Mouse (Mus musculus): ENCODE results near the gene Nf2. TPM values are rescaled to one million over a fixed set of nuclear protein-coding genes. Genes with fewer than 3 reads are reported as not detected.

Gene Nf2
- total and polyA plus RNA-seq, 3 experiments = 45.2 to 103 (median 50.7) TPM

GRCm38 (mm10) chr11:4761991-4762390 is 87.3 kb downstream of the Nf2 start:
- H3K9me3 ChIP-seq (replicated peaks; ENCODE audit: low read length) = no peaks in the 10 kb centered on the region
- H3K4me3 ChIP-seq (replicated peaks in 1 of 3; ENCODE audit: low read depth in 2 of 3, low read length in 2 of 3, poor library complexity in 1 of 3) = no peak overlapping the region
- DNase-seq (ENCODE audit: extremely low read depth) = peak; percentile 56
- in situ Hi-C loops (cut with MboI; ENCODE audit: low pct_ligation_motif_present, low pct_unique_long_range_greater_than_20kb, low sequenced_read_pairs) (no loop called here), dilution Hi-C loops (cut with MboI; ENCODE audit: extremely low pct_ligation_motif_present, extremely low pct_unique_long_range_greater_than_20kb, low sequenced_read_pairs) (no loop called here)
- no peaks in the 10 kb centered on the region for H3K79me2 ChIP-seq (replicated peaks; ENCODE audit: control insufficient read depth, extremely low read depth, insufficient read depth, poor library complexity, severe bottlenecking)
- H3K36me3 ChIP-seq (replicated peaks in 1 of 2; ENCODE audit: control insufficient read depth in 1 of 2, insufficient read depth in 1 of 2, low read length in 1 of 2) = peaks cover 8 to 24% of the 10 kb centered on the region in 2 experiments
- H3K4me2 ChIP-seq (ENCODE audit: insufficient read depth, low read depth, poor library complexity, severe bottlenecking) = no peak overlapping the region; the same call in 1 of the 2 replicates
- TF ChIP-seq CHD2 (IDR thresholded peaks at IDR 0.05; ENCODE audit: low read length) (no peak), JUND (conservative IDR thresholded peaks at IDR 0.05; ENCODE audit: low read depth, low read length) (no peak), MEF2A (IDR thresholded peaks at IDR 0.05; ENCODE audit: borderline replicate concordance, low read depth, low read length) (peak; percentile 61; the same call in 1 of the 2 replicates), ZKSCAN1 (IDR thresholded peaks at IDR 0.05; ENCODE audit: borderline replicate concordance, low read depth, low read length) (no peak), MAZ (IDR thresholded peaks at IDR 0.05; ENCODE audit: low read depth, low read length) (no peak), MAFK (IDR thresholded peaks at IDR 0.05; ENCODE audit: insufficient replicate concordance, low read length) (no peak), POLR2A (IDR thresholded peaks at IDR 0.05; ENCODE audit: low read depth, low read length) (no peak), JUN (IDR thresholded peaks at IDR 0.05; ENCODE audit: insufficient read depth, low read depth, low read length) (no peak), TBP (conservative IDR thresholded peaks at IDR 0.05; ENCODE audit: low read depth, low read length) (no peak), ZNF384 (IDR thresholded peaks at IDR 0.05; ENCODE audit: low read depth, low read length) (no peak), MXI1 (IDR thresholded peaks at IDR 0.05; ENCODE audit: low read depth, low read length) (no peak; the same call in 1 of the 2 replicates), UBTF (IDR thresholded peaks at IDR 0.05; ENCODE audit: low read depth, low read length) (0 out of 2 replicates have a peak, but pooled peaks have one; percentile 39), ETS1 (conservative IDR thresholded peaks at IDR 0.05; ENCODE audit: low read depth, low read length) (peak; percentile 25; the same call in 1 of the 2 replicates), USF2 (conservative IDR thresholded peaks at IDR 0.05; ENCODE audit: low read depth, low read length) (no peak), SIN3A (IDR thresholded peaks at IDR 0.05; ENCODE audit: low read length) (0 out of 2 replicates have a peak, but pooled peaks have one; percentile 53), MYC (IDR thresholded peaks at IDR 0.05; ENCODE audit: low read depth, low read length) (no peak), KAT2A (IDR thresholded peaks at IDR 0.05; ENCODE audit: insufficient replicate concordance, low read length) (no peak), NELFE (IDR thresholded peaks at IDR 0.05; ENCODE audit: low read depth, low read length) (no peak), RCOR1 (conservative IDR thresholded peaks at IDR 0.05; ENCODE audit: low read depth, low read length) (no peak), USF1 (IDR thresholded peaks at IDR 0.05; ENCODE audit: low read depth, low read length) (no peak)
- H3K27ac ChIP-seq (ENCODE audit: insufficient read depth, low read depth) = no peak overlapping the region
- H3K27me3 ChIP-seq (replicated peaks) = no peaks in the 10 kb centered on the region
- H3K9ac ChIP-seq (ENCODE audit: insufficient read depth, low read depth) = no peak overlapping the region
- H3K4me1 ChIP-seq (ENCODE audit: control insufficient read depth in 1 of 2, insufficient read depth in 2 of 2) = peaks cover 17 to 63% of the 10 kb centered on the region in 2 experiments

DNA sequence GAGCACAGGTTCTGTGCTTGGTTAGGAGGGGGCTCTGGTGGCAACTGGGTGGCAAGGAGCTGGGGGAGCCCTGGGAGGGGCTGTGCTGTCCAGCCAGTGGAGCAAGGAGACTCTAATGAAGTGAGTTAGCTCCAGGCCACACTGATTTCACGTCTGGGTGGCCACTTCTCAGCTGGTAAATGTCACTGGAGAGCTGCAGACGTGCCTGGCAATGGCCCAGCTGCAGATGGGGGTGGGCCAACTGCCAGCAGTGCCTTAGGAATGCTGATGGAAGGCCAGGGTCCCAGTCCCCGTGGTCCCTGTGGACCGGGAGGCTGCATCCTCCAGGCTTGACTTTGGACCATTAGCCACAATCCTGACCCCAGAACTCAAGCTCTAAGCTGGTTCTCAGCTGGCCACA is 88.9 kb downstream of the Nf2 start:
- dilution Hi-C loops (cut with MboI; ENCODE audit: extremely low pct_ligation_motif_present, extremely low pct_unique_long_range_greater_than_20kb, low sequenced_read_pairs) (no loop called here), in situ Hi-C loops (cut with MboI; ENCODE audit: low pct_ligation_motif_present, low pct_unique_long_range_greater_than_20kb, low sequenced_read_pairs) (no loop called here)
- Histone ChIP-seq H3K4me2 (ENCODE audit: insufficient read depth, low read depth, poor library complexity, severe bottlenecking) (no peak overlapping the region), H3K9me3 (replicated peaks; ENCODE audit: low read length) (no peaks in the 10 kb centered on the region), H3K79me2 (replicated peaks; ENCODE audit: control insufficient read depth, extremely low read depth, insufficient read depth, poor library complexity, severe bottlenecking) (no peaks in the 10 kb centered on the region), H3K9ac (ENCODE audit: insufficient read depth, low read depth) (no peak overlapping the region), H3K4me1 (ENCODE audit: control insufficient read depth in 1 of 2, insufficient read depth in 2 of 2) (peaks cover 19 to 76% of the 10 kb centered on the region in 2 experiments), H3K4me3 (replicated peaks in 1 of 3; ENCODE audit: low read depth in 2 of 3, low read length in 2 of 3, poor library complexity in 1 of 3) (no peak overlapping the region), H3K27ac (ENCODE audit: insufficient read depth, low read depth) (no peak overlapping the region), H3K27me3 (replicated peaks) (no peaks in the 10 kb centered on the region), H3K36me3 (replicated peaks in 1 of 2; ENCODE audit: control insufficient read depth in 1 of 2, insufficient read depth in 1 of 2, low read length in 1 of 2) (peaks cover 5 to 13% of the 10 kb centered on the region in 2 experiments)
- TF ChIP-seq JUN (IDR thresholded peaks at IDR 0.05; ENCODE audit: insufficient read depth, low read depth, low read length) = no peak
- no peak for TF ChIP-seq ZMIZ1 (IDR thresholded peaks at IDR 0.05; ENCODE audit: low read depth, low read length)
- no peak for TF ChIP-seq RCOR1 (conservative IDR thresholded peaks at IDR 0.05; ENCODE audit: low read depth, low read length)
- no peak for TF ChIP-seq KAT2A (IDR thresholded peaks at IDR 0.05; ENCODE audit: insufficient replicate concordance, low read length)
- no peak for TF ChIP-seq CHD2 (IDR thresholded peaks at IDR 0.05; ENCODE audit: low read length)
- no peak for TF ChIP-seq MXI1 (IDR thresholded peaks at IDR 0.05; ENCODE audit: low read depth, low read length)
- no peak for DNase-seq (ENCODE audit: extremely low read depth)

Data from CH12.LX (cell line).